Mouse (Mus musculus) heart, embryonic 14.5 days (tissue): ENCODE data around the gene Serpina3a. TPM values are rescaled to one million over a fixed set of nuclear protein-coding genes. Genes with fewer than 3 reads are reported as not detected.

Source experiments
- ATAC-seq: fragments of 200-750 bp; cut with Nextera tagmentation; 2 replicates; pipeline ENCODE4 v1.8.0; 2017; ENCODE audit warnings: low read depth, moderate TSS enrichment; ENCODE audit not compliant: insufficient number of reproducible peaks, insufficient read depth, low FRiP score
- H3K27ac ChIP-seq, 2 experiments: fragments of 200-500 bp in 1 of 2; fragments of 300-500 bp in 1 of 2; sonication (generic) in 1 of 2; replicated peaks in 1 of 2; 2 replicates each; pipeline ENCODE4 v1.5.1; 2012 to 2014; ENCODE audit warnings: low read depth in 2 of 2, low read length in 2 of 2, control low read depth in 1 of 2, mild to moderate bottlenecking in 1 of 2, mixed read lengths in 1 of 2; ENCODE audit not compliant: control insufficient read depth in 1 of 2, insufficient read depth in 1 of 2
- H3K27me3 ChIP-seq: fragments of 300-500 bp; sonication (generic); 2 replicates; pipeline ENCODE4 v1.6.1; 2014; ENCODE audit warnings: mild to moderate bottlenecking, low read length, control low read depth; ENCODE audit not compliant: control insufficient read depth, insufficient read depth
- H3K36me3 ChIP-seq: fragments of 300-500 bp; sonication (generic); 2 replicates; pipeline ENCODE4 v1.6.1; 2014; ENCODE audit warnings: mild to moderate bottlenecking, control low read depth, low read length, mixed read lengths; ENCODE audit not compliant: control insufficient read depth, insufficient read depth
- H3K4me1 ChIP-seq, 2 experiments: fragments of 200-500 bp in 1 of 2; fragments of 300-500 bp in 1 of 2; sonication (generic) in 1 of 2; 2 replicates each; pipeline ENCODE4 v1.6.1; 2012 to 2014; ENCODE audit warnings: low read length in 2 of 2, control low read depth in 1 of 2, mixed read lengths in 1 of 2; ENCODE audit not compliant: control insufficient read depth in 2 of 2, insufficient read depth in 2 of 2
- H3K4me2 ChIP-seq: fragments of 300-500 bp; sonication (generic); 2 replicates; pipeline ENCODE4 v1.6.1; 2014; ENCODE audit warnings: mild to moderate bottlenecking, low read length
- H3K4me3 ChIP-seq, 2 experiments: fragments of 200-500 bp in 1 of 2; fragments of 300-500 bp in 1 of 2; sonication (generic) in 1 of 2; 2 replicates each; pipeline ENCODE4 v1.5.1; 2012 to 2014; ENCODE audit warnings: low read length in 2 of 2, mild to moderate bottlenecking in 2 of 2, control low read depth in 1 of 2, low read depth in 1 of 2, moderate library complexity in 1 of 2; ENCODE audit not compliant: control insufficient read depth in 1 of 2, insufficient read depth in 1 of 2
- H3K9ac ChIP-seq: fragments of 300-500 bp; sonication (generic); 2 replicates; pipeline ENCODE4 v1.6.1; 2014; ENCODE audit warnings: mild to moderate bottlenecking, low read length
- H3K9me3 ChIP-seq: fragments of 300-500 bp; sonication (generic); 2 replicates; pipeline ENCODE4 v1.6.1; 2016; ENCODE audit warnings: low read length, control low read depth; ENCODE audit not compliant: control insufficient read depth
- WGBS: fragments of 180-500 bp; shearing (Covaris S2); extraction: QIAGEN DNeasy Blood & Tissue Kit; methylation state at CpG from one replicate; pipeline ENCODE4 v1.1.7; 2014; 5-methylcytosine and 5-hydroxymethylcytosine counted together
- polyA plus RNA-seq: library from polyadenylated mRNA; unstranded; fragments of >200 nt; fragmentation: Nextera tagmentation; extraction: Ambion mirVana; gene quantifications from 2 replicates; pipeline ENCODE4 v1.2.1, GENCODE M21; 2014

Serpina3a gene
- polyA plus RNA-seq, 1 experiment from 2014 or later: not detected

DNA sequence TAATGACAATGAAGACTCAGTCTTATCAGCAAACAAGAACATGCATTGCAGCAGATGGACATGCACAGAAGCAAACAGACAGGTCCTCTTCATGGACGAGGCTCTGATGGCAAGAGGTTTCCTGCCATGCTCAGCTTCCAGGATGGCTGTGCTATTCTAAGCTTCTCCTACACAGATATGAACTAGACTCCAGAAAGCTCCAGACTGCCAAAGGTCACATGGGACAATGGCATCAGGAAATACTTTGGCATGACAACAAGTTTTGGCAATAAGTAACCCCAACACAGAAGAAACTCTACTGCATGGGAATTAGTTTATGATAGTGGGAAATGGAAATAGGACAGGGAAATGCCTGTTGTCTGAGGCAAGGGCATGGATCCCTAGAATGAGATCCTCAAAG is 30.8 kb downstream of the Serpina3a start:
- 39% methylated on average over 1 of the region's 1 CpGs for whole genome bisulfite sequencing
- no peak for ATAC-seq
- no peaks in the 10 kb centered on the region for H3K4me1 ChIP-seq

DNA sequence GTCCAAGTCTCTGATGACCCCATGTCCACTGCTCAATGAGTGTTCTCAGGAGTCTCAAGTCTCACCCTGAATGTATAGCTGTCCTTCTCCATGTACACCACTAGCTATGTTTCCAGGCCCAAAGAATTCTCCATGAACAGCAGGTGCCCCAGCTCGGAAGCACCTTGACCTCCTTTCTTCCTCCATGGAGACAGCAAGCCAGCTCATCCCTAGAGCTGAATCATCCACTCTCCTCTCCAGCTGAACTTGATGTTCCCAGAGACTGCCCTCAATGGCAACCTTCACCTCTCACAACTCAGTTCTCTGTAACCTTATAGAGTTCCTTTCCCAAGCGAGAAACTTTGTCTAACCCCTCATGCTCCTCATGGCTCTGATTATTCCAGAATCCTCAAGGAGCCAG is 33.0 kb downstream of the Serpina3a start:
- H3K4me1 ChIP-seq: no peaks in the 10 kb centered on the region
- WGBS: 70% methylated on average over 2 of the region's 2 CpGs

More for the DNA sequence above, 30.8 kb downstream of the Serpina3a start:
- Histone ChIP-seq H3K27ac (no peak overlapping the region), H3K36me3 (no peaks in the 10 kb centered on the region), H3K4me3 (no peak overlapping the region), H3K4me2 (no peak overlapping the region), H3K27me3 (no peaks in the 10 kb centered on the region), H3K9ac (no peak overlapping the region), H3K9me3 (no peaks in the 10 kb centered on the region)

GRCm38 (mm10) chr12:104151989-104152388 is 39.5 kb downstream of the Serpina3a start:
- WGBS: 57% methylated on average over 2 of the region's 2 CpGs
- ATAC-seq: no peak
- no peak overlapping the region for H3K27ac ChIP-seq
- no peak overlapping the region for H3K9ac ChIP-seq
- no peak overlapping the region for H3K4me3 ChIP-seq
- no peaks in the 10 kb centered on the region for H3K27me3 ChIP-seq
- no peaks in the 10 kb centered on the region for H3K36me3 ChIP-seq
- no peaks in the 10 kb centered on the region for H3K9me3 ChIP-seq
- no peak overlapping the region for H3K4me2 ChIP-seq
- H3K4me1 ChIP-seq: no peaks in the 10 kb centered on the region

More for the DNA sequence above, 33.0 kb downstream of the Serpina3a start:
- no peaks in the 10 kb centered on the region for H3K36me3 ChIP-seq
- H3K9me3 ChIP-seq: no peaks in the 10 kb centered on the region
- no peak overlapping the region for H3K4me3 ChIP-seq
- H3K9ac ChIP-seq: no peak overlapping the region
- H3K27me3 ChIP-seq: no peaks in the 10 kb centered on the region
- H3K27ac ChIP-seq: no peak overlapping the region
- no peak overlapping the region for H3K4me2 ChIP-seq
- ATAC-seq: no peak

GRCm38 (mm10) chr12:104153041-104153645 is 40.6 kb downstream of the Serpina3a start:
- Histone ChIP-seq H3K27ac (no peak overlapping the region), H3K4me2 (no peak overlapping the region), H3K4me1 (no peaks in the 10 kb centered on the region), H3K4me3 (no peak overlapping the region), H3K27me3 (no peaks in the 10 kb centered on the region), H3K36me3 (no peaks in the 10 kb centered on the region), H3K9ac (no peak overlapping the region), H3K9me3 (no peaks in the 10 kb centered on the region)
- no peak for ATAC-seq
- 77% methylated on average over 3 of the region's 3 CpGs for WGBS

DNA sequence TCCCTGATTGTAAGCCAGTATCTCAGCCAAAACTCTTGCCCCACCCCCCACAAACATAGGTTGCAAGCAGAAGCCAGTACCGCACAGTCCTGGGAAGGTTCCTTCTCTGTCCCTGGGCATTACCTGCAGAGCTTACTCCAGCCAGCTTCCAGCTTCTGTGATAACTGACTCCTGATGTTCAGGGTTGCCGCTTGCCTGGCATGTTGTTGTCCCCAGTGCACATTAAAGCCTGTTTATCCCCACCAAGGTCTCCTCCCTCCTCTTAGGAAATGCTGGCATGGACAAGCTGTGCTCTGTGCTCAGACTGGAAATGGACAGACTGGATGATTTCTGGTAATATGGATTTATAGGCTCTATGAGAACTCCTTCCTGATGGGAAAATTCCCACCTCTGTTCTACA is 41.1 kb downstream of the Serpina3a start, which contains the start of gene Serpina3c:
Gene Serpina3c (minus strand): TSS at position 215 of the 400 bp plus-strand sequence.
- Histone ChIP-seq H3K27ac (no peak within 1 kb of the TSS), H3K27me3 (no peaks in the 10 kb centered on the region), H3K9ac (no peak within 1 kb of the TSS), H3K4me1 (no peaks in the 10 kb centered on the region), H3K36me3 (no peaks in the 10 kb centered on the region), H3K4me3 (no peak within 1 kb of the TSS), H3K9me3 (no peaks in the 10 kb centered on the region), H3K4me2 (no peak within 1 kb of the TSS)
- ATAC-seq: no peak
- WGBS: 84% methylated on average over 2 of the region's 2 CpGs

Other genes with a start within 250 kb of the Serpina3a start
- 0.20 and 0.23 TPM in 2 replicates for gene Serpina1a, start 249.2 kb upstream of the Serpina3a start, polyA plus RNA-seq
- gene Serpina1c, start 207.8 kb upstream of the Serpina3a start, polyA plus RNA-seq: not detected in 2 replicates
- gene Serpina1e, start 153.7 kb upstream of the Serpina3a start, polyA plus RNA-seq: not detected in 2 replicates
- not detected in 2 replicates for gene Serpina11, start 122.8 kb upstream of the Serpina3a start, polyA plus RNA-seq
- 0.27 and 0.36 TPM in 2 replicates for gene Serpina9, start 99.0 kb upstream of the Serpina3a start, polyA plus RNA-seq
- gene Serpina12, start 68.3 kb upstream of the Serpina3a start, polyA plus RNA-seq: not detected in 2 replicates
- not detected in 2 replicates for gene Serpina5, start 11.6 kb upstream of the Serpina3a start, polyA plus RNA-seq
- gene Serpina3b, start 15.3 kb downstream of the Serpina3a start, polyA plus RNA-seq: 0.19 TPM in 1 of 2 replicates, not detected in the other
- gene Serpina3c, start 41.1 kb downstream of the Serpina3a start, polyA plus RNA-seq: 0.08 TPM in 1 of 2 replicates, not detected in the other
- not detected in 2 replicates for gene Serpina3f, start 101.8 kb downstream of the Serpina3a start, polyA plus RNA-seq
- 2.4 and 3.7 TPM in 2 replicates for gene Serpina3g, start 123.5 kb downstream of the Serpina3a start, polyA plus RNA-seq
- 0.53 TPM in 1 of 2 replicates, not detected in the other for gene Serpina3i, start 150.4 kb downstream of the Serpina3a start, polyA plus RNA-seq
- not detected in 2 replicates for gene Serpina3j, start 201.8 kb downstream of the Serpina3a start, polyA plus RNA-seq
- gene Serpina3k, start 225.8 kb downstream of the Serpina3a start, polyA plus RNA-seq: not detected in 2 replicates
- gene Serpina3m, start 225.8 kb downstream of the Serpina3a start, polyA plus RNA-seq: not detected in 2 replicates